Mouse (Mus musculus): ENCODE measurements around the gene Macrod2. TPM values are rescaled to one million over a fixed set of nuclear protein-coding genes. Genes with fewer than 3 reads are reported as not detected.

Macrod2 gene
- polyA plus RNA-seq, 1 experiment, result 0.95 TPM

DNA sequence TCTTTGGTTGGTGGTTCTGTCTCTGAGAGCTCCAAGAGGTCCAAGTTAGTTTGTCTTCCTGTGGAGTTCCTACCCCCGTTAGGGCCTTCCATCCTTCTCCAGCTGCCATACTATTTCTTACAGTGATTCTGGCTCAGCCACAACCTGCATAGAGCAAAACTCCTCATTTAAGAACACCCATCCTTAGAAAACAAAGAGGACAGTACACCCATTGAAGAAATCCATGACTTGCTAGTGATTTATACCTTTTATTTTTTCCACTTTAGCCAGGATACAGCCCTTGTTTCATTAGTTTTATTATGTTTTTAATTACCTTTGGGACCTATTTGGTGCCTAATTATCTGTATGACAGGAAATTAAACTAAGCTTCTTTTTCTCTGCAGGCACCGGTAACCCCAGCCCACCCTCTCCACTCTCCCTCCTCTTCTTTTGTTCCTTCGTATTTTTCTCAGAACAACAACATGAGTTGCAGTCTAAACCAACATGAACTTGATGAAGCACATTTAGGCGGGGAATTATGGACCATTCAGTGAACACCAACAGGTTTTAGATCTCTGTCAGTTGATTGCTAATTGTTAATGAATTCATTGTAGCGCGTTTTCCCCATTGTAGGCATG lies 1516.8 kb downstream of the Macrod2 start:
- Histone ChIP-seq H3K27me3 (ENCODE audit: control insufficient read depth, insufficient read depth, insufficient read length) (no peaks in the 10 kb centered on the region), H3K36me3 (ENCODE audit: control insufficient read depth, insufficient read depth) (no peaks in the 10 kb centered on the region), H3K79me2 (ENCODE audit: control insufficient read depth, insufficient read depth) (no peaks in the 10 kb centered on the region), H3K79me3 (ENCODE audit: low read depth) (no peaks in the 10 kb centered on the region), H3ac (ENCODE audit: control insufficient read depth, insufficient read length, low read depth) (no peak overlapping the region), H3K4me3 (ENCODE audit: insufficient read depth, poor library complexity, severe bottlenecking) (no peak overlapping the region)
- no peak for TF ChIP-seq CEBPB (IDR thresholded peaks at IDR 0.05; ENCODE audit: low read depth)
- no peak for TF ChIP-seq USF1 (IDR thresholded peaks at IDR 0.05; ENCODE audit: low read depth)
- no peak for TF ChIP-seq MYOD1 (IDR thresholded peaks at IDR 0.05; ENCODE audit: control insufficient read depth, insufficient read length, low read depth)
- no peak for TF ChIP-seq MAX (IDR thresholded peaks at IDR 0.05)
- TF ChIP-seq MYOG (IDR thresholded peaks at IDR 0.05; ENCODE audit: control insufficient read depth, extremely low read depth, insufficient read length), result no peak
- no peak for TF ChIP-seq FOSL1 (IDR thresholded peaks at IDR 0.05; ENCODE audit: insufficient read depth, low read length, poor library complexity, severe bottlenecking)
- TF ChIP-seq CTCF (IDR thresholded peaks at IDR 0.05; ENCODE audit: control insufficient read depth, insufficient read depth, insufficient read length), result no peak

DNA sequence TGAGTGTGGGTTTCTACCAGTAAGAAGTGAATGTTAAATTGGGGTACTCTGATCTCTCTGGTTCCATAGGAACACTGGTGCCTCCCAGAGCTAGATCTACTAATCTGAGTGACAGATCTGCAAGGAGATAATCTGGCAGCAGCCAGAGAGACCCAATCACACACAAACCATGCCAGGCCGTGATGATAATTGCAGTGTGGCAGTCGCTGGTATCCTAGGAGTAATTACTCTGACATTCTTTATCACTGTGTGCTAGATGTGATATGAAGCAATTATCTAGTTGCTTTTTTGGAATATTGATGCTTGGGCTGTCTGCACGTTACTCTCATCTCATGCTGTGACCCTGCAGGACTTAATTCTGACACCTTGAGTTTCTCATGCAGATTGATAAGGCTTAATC lies 1518.4 kb downstream of the Macrod2 start:
- H3ac ChIP-seq (ENCODE audit: control insufficient read depth, insufficient read length, low read depth), result no peak overlapping the region

DNA sequence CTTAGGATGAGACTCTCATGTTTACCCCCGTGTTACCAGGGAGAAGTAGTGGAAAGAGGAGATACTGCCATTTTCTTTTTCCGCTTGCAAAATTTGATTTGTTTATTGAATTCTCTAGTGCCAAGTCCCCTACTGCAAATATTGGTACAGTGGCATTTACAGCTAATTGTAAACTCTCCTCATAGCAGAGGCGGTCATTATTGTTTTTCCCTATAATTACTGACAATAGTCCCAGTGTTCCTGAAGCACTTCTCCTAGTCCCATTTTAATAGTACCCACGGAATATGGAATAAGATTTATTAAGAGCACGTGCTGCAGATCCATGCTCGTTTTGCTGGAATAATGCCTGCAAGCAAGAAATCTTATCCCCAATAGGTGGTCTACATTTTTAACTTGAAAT lies 1518.8 kb downstream of the Macrod2 start:
- Histone ChIP-seq H3ac (ENCODE audit: control insufficient read depth, insufficient read length, low read depth) (no peak overlapping the region), H3K79me2 (ENCODE audit: control insufficient read depth, insufficient read depth) (no peaks in the 10 kb centered on the region), H3K4me3 (ENCODE audit: insufficient read depth, poor library complexity, severe bottlenecking) (no peak overlapping the region), H3K79me3 (ENCODE audit: low read depth) (no peaks in the 10 kb centered on the region), H3K27me3 (ENCODE audit: control insufficient read depth, insufficient read depth, insufficient read length) (no peaks in the 10 kb centered on the region), H3K36me3 (ENCODE audit: control insufficient read depth, insufficient read depth) (no peaks in the 10 kb centered on the region)
- TF ChIP-seq USF1 (IDR thresholded peaks at IDR 0.05; ENCODE audit: low read depth) (no peak), MYOD1 (IDR thresholded peaks at IDR 0.05; ENCODE audit: control insufficient read depth, insufficient read length, low read depth) (no peak), MAX (IDR thresholded peaks at IDR 0.05) (no peak), MYOG (IDR thresholded peaks at IDR 0.05; ENCODE audit: control insufficient read depth, extremely low read depth, insufficient read length) (no peak), FOSL1 (IDR thresholded peaks at IDR 0.05; ENCODE audit: insufficient read depth, low read length, poor library complexity, severe bottlenecking) (no peak), CTCF (IDR thresholded peaks at IDR 0.05; ENCODE audit: control insufficient read depth, insufficient read depth, insufficient read length) (no peak), CEBPB (IDR thresholded peaks at IDR 0.05; ENCODE audit: low read depth) (no peak)

More for the DNA sequence above, 1518.4 kb downstream of the Macrod2 start:
- Histone ChIP-seq H3K27me3 (ENCODE audit: control insufficient read depth, insufficient read depth, insufficient read length) (no peaks in the 10 kb centered on the region), H3K36me3 (ENCODE audit: control insufficient read depth, insufficient read depth) (no peaks in the 10 kb centered on the region), H3K79me2 (ENCODE audit: control insufficient read depth, insufficient read depth) (no peaks in the 10 kb centered on the region), H3K4me3 (ENCODE audit: insufficient read depth, poor library complexity, severe bottlenecking) (no peak overlapping the region), H3K79me3 (ENCODE audit: low read depth) (no peaks in the 10 kb centered on the region)
- TF ChIP-seq MYOD1 (IDR thresholded peaks at IDR 0.05; ENCODE audit: control insufficient read depth, insufficient read length, low read depth), result no peak
- no peak for TF ChIP-seq CEBPB (IDR thresholded peaks at IDR 0.05; ENCODE audit: low read depth)
- TF ChIP-seq CTCF (IDR thresholded peaks at IDR 0.05; ENCODE audit: control insufficient read depth, insufficient read depth, insufficient read length), result no peak
- no peak for TF ChIP-seq USF1 (IDR thresholded peaks at IDR 0.05; ENCODE audit: low read depth)
- TF ChIP-seq MYOG (IDR thresholded peaks at IDR 0.05; ENCODE audit: control insufficient read depth, extremely low read depth, insufficient read length), result no peak
- no peak for TF ChIP-seq FOSL1 (IDR thresholded peaks at IDR 0.05; ENCODE audit: insufficient read depth, low read length, poor library complexity, severe bottlenecking)
- no peak for TF ChIP-seq MAX (IDR thresholded peaks at IDR 0.05)

DNA sequence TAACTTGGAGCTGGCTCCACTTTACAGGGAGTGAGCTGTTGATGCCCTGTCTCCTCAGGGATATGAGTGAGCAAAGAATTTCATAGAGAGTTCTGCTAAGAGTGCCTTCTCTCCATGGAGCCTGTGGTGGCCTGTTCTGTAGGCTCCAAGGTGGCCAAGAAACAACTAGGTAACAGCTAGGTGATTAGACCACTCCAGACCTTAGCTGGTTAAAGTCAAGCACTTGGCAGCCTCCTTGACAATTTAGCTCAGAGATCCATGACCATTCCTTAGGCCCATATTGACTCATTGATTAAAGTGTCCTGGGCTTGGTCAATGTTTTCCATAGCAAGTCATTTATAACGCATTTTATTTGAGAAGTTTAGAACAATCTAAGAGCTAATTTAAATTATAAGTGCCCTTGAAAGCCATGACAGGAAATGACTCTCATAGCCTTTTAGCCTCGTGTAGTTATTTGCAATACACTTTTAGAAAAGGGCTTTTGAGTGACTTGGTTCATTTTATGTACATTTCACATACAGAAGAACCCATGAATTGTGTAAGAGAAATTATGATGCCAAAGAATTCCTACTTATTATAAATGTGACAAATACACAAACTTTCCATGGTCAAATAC lies 1525.4 kb downstream of the Macrod2 start:
- TF ChIP-seq MYOG (IDR thresholded peaks at IDR 0.05; ENCODE audit: control insufficient read depth, extremely low read depth, insufficient read length) (no peak), USF1 (IDR thresholded peaks at IDR 0.05; ENCODE audit: low read depth) (no peak), CTCF (IDR thresholded peaks at IDR 0.05; ENCODE audit: control insufficient read depth, insufficient read depth, insufficient read length) (no peak), MYOD1 (IDR thresholded peaks at IDR 0.05; ENCODE audit: control insufficient read depth, insufficient read length, low read depth) (no peak), CEBPB (IDR thresholded peaks at IDR 0.05; ENCODE audit: low read depth) (no peak), FOSL1 (IDR thresholded peaks at IDR 0.05; ENCODE audit: insufficient read depth, low read length, poor library complexity, severe bottlenecking) (no peak)
- Histone ChIP-seq H3K79me2 (ENCODE audit: control insufficient read depth, insufficient read depth) (no peaks in the 10 kb centered on the region), H3K27me3 (ENCODE audit: control insufficient read depth, insufficient read depth, insufficient read length) (no peaks in the 10 kb centered on the region), H3K79me3 (ENCODE audit: low read depth) (no peaks in the 10 kb centered on the region), H3K36me3 (ENCODE audit: control insufficient read depth, insufficient read depth) (no peaks in the 10 kb centered on the region), H3K4me3 (ENCODE audit: insufficient read depth, poor library complexity, severe bottlenecking) (no peak overlapping the region), H3ac (ENCODE audit: control insufficient read depth, insufficient read length, low read depth) (no peak overlapping the region)

DNA sequence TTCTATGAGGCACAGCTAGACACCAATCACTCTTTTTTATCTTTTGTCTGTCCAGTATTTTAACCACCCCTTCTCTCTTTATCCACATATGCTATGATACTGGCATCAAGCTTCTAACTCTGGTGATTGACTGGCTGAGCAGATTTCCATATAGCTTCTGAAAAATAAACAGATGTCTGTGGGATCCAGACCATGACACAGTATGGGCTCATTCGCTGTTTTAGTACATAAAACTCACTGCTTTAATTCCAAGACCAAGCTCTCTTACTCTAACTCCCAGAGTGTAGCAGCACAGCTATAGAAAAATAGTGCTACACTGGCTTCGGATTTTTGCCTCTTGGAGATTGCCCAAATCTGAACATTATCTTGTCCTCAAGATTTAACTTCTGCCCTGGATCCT lies 1540.0 kb downstream of the Macrod2 start:
- TF ChIP-seq MAX (IDR thresholded peaks at IDR 0.05) (no peak), USF1 (IDR thresholded peaks at IDR 0.05; ENCODE audit: low read depth) (no peak), CEBPB (IDR thresholded peaks at IDR 0.05; ENCODE audit: low read depth) (no peak), MYOD1 (IDR thresholded peaks at IDR 0.05; ENCODE audit: control insufficient read depth, insufficient read length, low read depth) (no peak), CTCF (IDR thresholded peaks at IDR 0.05; ENCODE audit: control insufficient read depth, insufficient read depth, insufficient read length) (no peak), FOSL1 (IDR thresholded peaks at IDR 0.05; ENCODE audit: insufficient read depth, low read length, poor library complexity, severe bottlenecking) (no peak), MYOG (IDR thresholded peaks at IDR 0.05; ENCODE audit: control insufficient read depth, extremely low read depth, insufficient read length) (no peak)
- Histone ChIP-seq H3K79me3 (ENCODE audit: low read depth) (no peaks in the 10 kb centered on the region), H3K36me3 (ENCODE audit: control insufficient read depth, insufficient read depth) (no peaks in the 10 kb centered on the region), H3ac (ENCODE audit: control insufficient read depth, insufficient read length, low read depth) (no peak overlapping the region), H3K79me2 (ENCODE audit: control insufficient read depth, insufficient read depth) (no peaks in the 10 kb centered on the region), H3K27me3 (ENCODE audit: control insufficient read depth, insufficient read depth, insufficient read length) (no peaks in the 10 kb centered on the region), H3K4me3 (ENCODE audit: insufficient read depth, poor library complexity, severe bottlenecking) (no peak overlapping the region)

Measured in C2C12 (cell line).